Mouse (Mus musculus) cerebellum, adult 8-10 months (tissue): ENCODE results near the gene Add2.

Experiments
- DNase-seq: peaks from one replicate; pipeline ENCODE4 v3.0.0; 2022

Gene Add2

GRCm38 (mm10) chr6:86086851-86087571 is 58.5 kb downstream of the Add2 start:
- no peak for DNase-seq

GRCm38 (mm10) chr6:86087813-86088212 is 59.3 kb downstream of the Add2 start:
- no peak for DNase-seq

GRCm38 (mm10) chr6:86094202-86094838 is 65.8 kb downstream of the Add2 start:
- DNase-seq: no peak

- no peak for DNase-seq
Observed at GRCm38 (mm10) chr6:86095518-86095917, 67.0 kb downstream of the Add2 start.

GRCm38 (mm10) chr6:86096733-86097132 is 68.3 kb downstream of the Add2 start:
- DNase-seq: no peak

GRCm38 (mm10) chr6:86097155-86097554 is 68.7 kb downstream of the Add2 start:
- DNase-seq: no peak

- no peak for DNase-seq
Observed at GRCm38 (mm10) chr6:86099003-86099402, 70.5 kb downstream of the Add2 start.

GRCm38 (mm10) chr6:86101451-86101850 is 73.0 kb downstream of the Add2 start:
- no peak for DNase-seq

GRCm38 (mm10) chr6:86102874-86103273 is 74.4 kb downstream of the Add2 start:
- DNase-seq: peak; percentile 57

GRCm38 (mm10) chr6:86103614-86104013 is 75.1 kb downstream of the Add2 start:
- DNase-seq: no peak

- no peak for DNase-seq
Observed at GRCm38 (mm10) chr6:86104719-86105118, 76.2 kb downstream of the Add2 start.

GRCm38 (mm10) chr6:86106045-86106444 is 77.6 kb downstream of the Add2 start:
- no peak for DNase-seq

- DNase-seq: no peak
Observed at GRCm38 (mm10) chr6:86107101-86107500, 78.6 kb downstream of the Add2 start.

- no peak for DNase-seq
Observed at GRCm38 (mm10) chr6:86115843-86116242, 87.4 kb downstream of the Add2 start.

- no peak for DNase-seq
Observed at GRCm38 (mm10) chr6:86123057-86123456, 94.6 kb downstream of the Add2 start.

GRCm38 (mm10) chr6:86125761-86126160 is 97.3 kb downstream of the Add2 start:
- DNase-seq: no peak

GRCm38 (mm10) chr6:86126953-86127581 is 98.6 kb downstream of the Add2 start:
- DNase-seq: peak; percentile 34

- DNase-seq: no peak
Observed at GRCm38 (mm10) chr6:86128504-86128903, 100.0 kb downstream of the Add2 start.

- DNase-seq: no peak
Observed at GRCm38 (mm10) chr6:86129872-86130498, 101.5 kb downstream of the Add2 start.

GRCm38 (mm10) chr6:86133882-86134281 is 105.4 kb downstream of the Add2 start:
- no peak for DNase-seq

- DNase-seq: no peak
Observed at GRCm38 (mm10) chr6:86136206-86136605, 107.7 kb downstream of the Add2 start.

- no peak for DNase-seq
Observed at GRCm38 (mm10) chr6:86141284-86141683, 112.8 kb downstream of the Add2 start.

- DNase-seq: peak; percentile 56
Observed at GRCm38 (mm10) chr6:86141820-86142219, 113.3 kb downstream of the Add2 start.

GRCm38 (mm10) chr6:86144986-86145385 is 116.5 kb downstream of the Add2 start:
- DNase-seq: no peak
